Comparison of ENCODE assay signal across 9 mouse cellular contexts in genomic region chrX:100777655-100778234, GRCm38 (mm10). TPM values are rescaled to one million over a fixed set of nuclear protein-coding genes. Genes with fewer than 3 reads are reported as not detected.
A peak's percentile ranks its signal among the peaks of the same experiment; 100 is the strongest.
DNase-seq lines count a peak whose midpoint lies in the region; ATAC-seq and TF ChIP-seq lines count a peak whose summit lies in the region.
"Had no signal": no experiment of that assay in that cellular context is flagged by ENCODE, and none has a peak within 500 bp of the region (broad histone marks: within the 10 kb centered on the region; RNA-seq: fewer than 3 reads in every experiment).

No protein-coding gene starts in this region.

- H3K4me1 ChIP-seq in E14TG2a.4 (replicated peaks; ENCODE audit: low read depth, low read length): peaks cover 41% of the 10 kb centered on the region
- peaks cover 10% of the 10 kb centered on the region; the same call in 1 of the 2 replicates for H3K4me1 ChIP-seq in heart, embryonic 15.5 days (replicated peaks)
- peaks cover 32% of the 10 kb centered on the region for H3K4me1 ChIP-seq in midbrain, embryonic 10.5 days

- ATAC-seq in heart, embryonic 15.5 days (replicated peaks; ENCODE audit: insufficient number of reproducible peaks, insufficient read depth, low FRiP score, low read depth): no peak

- H3K4me3 ChIP-seq in gastrocnemius, adult 2 months: peak overlapping the region; percentile 77
- peak overlapping the region; percentile 81 for H3K4me3 ChIP-seq in E14TG2a.4 (replicated peaks; ENCODE audit: low read length)
- peak overlapping the region; percentile 63 for H3K4me3 ChIP-seq in heart, embryonic 15.5 days
- H3K4me3 ChIP-seq in midbrain, embryonic 10.5 days: peak overlapping the region; percentile 70

- 16% methylated on average over 10 of the region's 10 CpGs for WGBS in heart, embryonic 15.5 days
- WGBS in midbrain, embryonic 10.5 days: 19% methylated on average over 10 of the region's 10 CpGs

- peak overlapping the region; percentile 64 for H3K9ac ChIP-seq in heart, embryonic 15.5 days

- H3K9me3 ChIP-seq in E14TG2a.4 (ENCODE audit: low read length): no peaks in the 10 kb centered on the region
- H3K9me3 ChIP-seq in heart, embryonic 15.5 days (replicated peaks): no peaks in the 10 kb centered on the region
- no peaks in the 10 kb centered on the region for H3K9me3 ChIP-seq in midbrain, embryonic 10.5 days (replicated peaks)
- H3K9me3 ChIP-seq: G1E had no signal

- no peak for TF ChIP-seq CTCF in gastrocnemius, adult 2 months (IDR thresholded peaks at IDR 0.05)
- TF ChIP-seq CTCF in E14TG2a.4 (conservative IDR thresholded peaks at IDR 0.05; ENCODE audit: low read length): no peak

- no peaks in the 10 kb centered on the region for H3K36me3 ChIP-seq in E14TG2a.4 (ENCODE audit: insufficient read depth, low read length)
- H3K36me3 ChIP-seq in heart, embryonic 15.5 days: no peaks in the 10 kb centered on the region
- no peaks in the 10 kb centered on the region for H3K36me3 ChIP-seq in midbrain, embryonic 10.5 days
- H3K36me3 ChIP-seq: G1E had no signal

- H3K27me3 ChIP-seq in E14TG2a.4 (ENCODE audit: insufficient read depth, low read length): no peaks in the 10 kb centered on the region
- H3K27me3 ChIP-seq in heart, embryonic 15.5 days: no peaks in the 10 kb centered on the region
- peaks cover 28% of the 10 kb centered on the region for H3K27me3 ChIP-seq in midbrain, embryonic 10.5 days (ENCODE audit: low read depth, poor library complexity, severe bottlenecking)

- no peak for DNase-seq in gastrocnemius, adult 2 months
- no peak for DNase-seq in gastrocnemius, postnatal 36 days
- peak; percentile 35 for DNase-seq in midbrain, embryonic 10.5 days (ENCODE audit: low spot score)
- no peak for DNase-seq in cerebellum, adult 18-20 months
- DNase-seq in left cerebral cortex, postnatal 4 days: no peak
- no peak for DNase-seq in ovary, postnatal 36 days (ENCODE audit: low spot score)

- peak overlapping the region; percentile 81 for H3K27ac ChIP-seq in gastrocnemius, adult 2 months
- H3K27ac ChIP-seq in heart, embryonic 15.5 days: peak overlapping the region; percentile 83
- peak overlapping the region; percentile 96 for H3K27ac ChIP-seq in midbrain, embryonic 10.5 days (replicated peaks)

- intact Hi-C loops in gastrocnemius, adult 2 months (cut with DNase I): loop anchor here (10.0 kb wide), 1 partner anchor 167 kb away; no protein-coding TSS in a partner anchor
- intact Hi-C loops in gastrocnemius, postnatal 36 days (cut with DNase I): loop anchor here (10.0 kb wide), 2 partner anchors 167 to 557 kb away; no protein-coding TSS in a partner anchor
- intact Hi-C loops in left cerebral cortex, postnatal 4 days (cut with DNase I): loop anchor here (10.0 kb wide), 1 partner anchor 167 kb away; no protein-coding TSS in a partner anchor

- H3K4me2 ChIP-seq in heart, embryonic 15.5 days: peak overlapping the region; percentile 65

RNA-seq across cellular contexts. Expression of gene Dlg3, which starts 10.2 kb away (rescaled TPM):
- 1 to 10 TPM; 1.7 to 2.0 TPM for total RNA-seq in gastrocnemius, adult 2 months (2021)
- 1 to 10 TPM; 1.2 to 1.8 TPM for total RNA-seq in gastrocnemius, postnatal 36 days (2021)
- 1.0 and 1.3 TPM in 2 replicates for polyA plus RNA-seq in heart, embryonic 15.5 days (2015; fragmentation: Nextera tagmentation; extraction: Ambion mirVana)
- 13.8 and 14.9 TPM in 2 replicates for polyA plus RNA-seq in midbrain, embryonic 10.5 days (2016; fragmentation: Nextera tagmentation; extraction: Ambion mirVana)
- total RNA-seq in left cerebral cortex, postnatal 4 days (2021): 10 to 100 TPM; 91.0 to 98.1 TPM
- polyA plus RNA-seq: G1E had no signal

RNA-seq across cellular contexts. Expression of gene Gdpd2, which starts 48.1 kb away (rescaled TPM):
- total RNA-seq in gastrocnemius, adult 2 months (2021): not detected
- not detected for total RNA-seq in gastrocnemius, postnatal 36 days (2021)
- 1.0 and 1.4 TPM in 2 replicates for polyA plus RNA-seq in heart, embryonic 15.5 days (2015; fragmentation: Nextera tagmentation; extraction: Ambion mirVana)
- 10.8 and 14.8 TPM in 2 replicates for polyA plus RNA-seq in midbrain, embryonic 10.5 days (2016; fragmentation: Nextera tagmentation; extraction: Ambion mirVana)
- 10 to 100 TPM; 13.5 to 16.3 TPM for total RNA-seq in left cerebral cortex, postnatal 4 days (2021)
- polyA plus RNA-seq: G1E had no signal

Comparison
In these comparisons a context has a peak if more than half of its experiments do, and no peak if none do; other contexts are left out.
1. RNA of gene Dlg3, which starts 10.2 kb away (total RNA-seq): 91.0 to 98.1 TPM in left cerebral cortex, postnatal 4 days; 1.7 to 2.0 TPM in gastrocnemius, adult 2 months and 1.2 to 1.8 TPM in gastrocnemius, postnatal 36 days; every median in the first group is over 10 times any median in the second.
2. RNA of gene Gdpd2, which starts 48.1 kb away (total RNA-seq): 13.5 to 16.3 TPM in left cerebral cortex, postnatal 4 days; not detected in gastrocnemius, adult 2 months and not detected in gastrocnemius, postnatal 36 days; every median in the first group is over 10 times any median in the second.
3. Peak in every context shown above with its lines, with median percentiles within 50 percentile points of each other: H3K27ac ChIP-seq and H3K4me3 ChIP-seq.